Mouse (Mus musculus): ENCODE results near the gene Ap3b1. TPM values are rescaled to one million over a fixed set of nuclear protein-coding genes. Genes with fewer than 3 reads are reported as not detected.

Ap3b1 gene
- total RNA-seq, 2 experiments from 2014 or later: 21.9 to 24.5 TPM

GRCm38 (mm10) chr13:94537336-94537735 lies 178.6 kb downstream of the Ap3b1 start:
- no peak for DNase-seq (ENCODE audit: low spot score)

DNA sequence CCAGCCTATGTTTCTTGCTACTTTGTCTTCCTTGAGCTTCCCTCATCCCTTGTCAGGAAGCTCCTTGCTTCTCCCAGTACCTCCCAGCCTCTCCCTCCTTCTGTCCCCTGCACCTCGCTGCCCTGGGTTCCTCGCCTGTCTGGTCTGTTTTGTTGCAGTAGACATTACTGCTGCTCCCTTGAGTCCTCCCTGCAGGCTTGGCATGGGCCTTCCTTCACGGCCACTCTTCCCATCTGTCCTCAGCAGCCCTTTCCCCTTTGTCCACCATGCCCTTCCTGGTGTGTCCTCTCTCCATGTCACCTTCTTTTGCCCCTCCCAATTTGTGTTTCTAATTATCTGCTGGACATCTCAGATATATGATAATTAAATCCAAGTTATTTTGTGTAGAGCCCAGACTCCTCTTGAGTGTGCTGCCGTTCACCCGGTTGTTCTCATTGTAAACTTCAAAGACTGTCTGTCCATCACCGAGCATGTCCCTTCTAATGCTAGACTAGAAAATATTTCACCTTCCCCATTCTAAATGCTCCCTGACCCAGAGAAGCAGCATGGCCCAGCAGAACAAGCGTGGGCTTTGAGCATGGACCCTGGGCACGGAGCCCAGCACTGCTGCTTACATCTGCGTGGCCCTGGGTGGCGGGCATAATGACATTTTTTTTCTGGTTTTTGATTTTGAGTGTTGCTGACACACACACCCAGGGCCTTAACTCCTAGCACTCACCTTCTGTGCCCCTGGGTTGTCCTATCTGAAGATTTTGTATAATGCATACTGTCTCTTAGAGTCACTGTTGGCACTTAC lies 181.3 kb downstream of the Ap3b1 start:
- no peak for DNase-seq (ENCODE audit: low spot score)

- no peak for DNase-seq (ENCODE audit: low spot score)
These were observed 183.3 kb downstream of the Ap3b1 start for GRCm38 (mm10) chr13:94542061-94542460.

- DNase-seq (ENCODE audit: low spot score): no peak
These were observed 185.5 kb downstream of the Ap3b1 start for GRCm38 (mm10) chr13:94544211-94544610.

- no peak for DNase-seq (ENCODE audit: low spot score)
These were observed 187.0 kb downstream of the Ap3b1 start for GRCm38 (mm10) chr13:94545739-94546138.

GRCm38 (mm10) chr13:94546246-94546645 lies 187.5 kb downstream of the Ap3b1 start:
- no peak for DNase-seq (ENCODE audit: low spot score)

DNA sequence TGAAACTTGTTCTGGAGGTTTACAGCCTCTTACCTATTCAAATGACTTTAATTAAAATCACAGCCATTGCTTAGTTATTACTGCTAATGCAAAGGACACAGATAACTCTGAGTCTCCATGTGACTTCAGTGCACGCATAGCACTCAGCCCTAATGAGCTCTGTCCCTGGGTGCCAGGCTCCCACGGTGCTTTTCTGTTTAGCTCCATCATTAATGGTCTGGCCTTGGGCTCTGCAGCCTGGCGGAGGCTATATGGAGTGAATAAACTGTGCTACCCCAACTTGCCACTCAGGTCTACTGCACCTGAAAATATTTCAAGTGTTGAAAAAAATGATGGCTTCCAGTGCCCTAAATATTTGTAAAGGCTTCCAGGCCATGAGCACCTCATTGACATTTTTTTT lies 190.8 kb downstream of the Ap3b1 start:
- no peak for DNase-seq (ENCODE audit: low spot score)

DNA sequence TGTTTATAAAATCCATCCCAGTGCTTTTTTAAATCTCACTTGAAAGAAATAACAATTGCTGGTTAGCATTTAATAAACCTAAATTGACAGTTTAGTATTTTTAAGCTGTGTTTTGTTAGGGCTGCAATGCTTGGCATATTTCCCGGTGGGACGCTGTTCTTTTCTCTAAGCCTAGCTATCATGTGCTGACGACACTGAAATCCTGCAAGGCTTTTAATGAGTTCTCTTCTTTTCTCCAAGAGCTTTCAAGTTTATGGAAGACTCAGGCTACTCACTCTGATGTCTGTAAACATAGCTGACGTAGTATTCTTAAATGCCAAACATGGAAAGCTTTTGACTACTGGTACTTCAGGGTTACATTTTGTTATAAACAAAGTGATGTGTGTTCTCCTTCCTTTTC lies 191.3 kb downstream of the Ap3b1 start:
- no peak for DNase-seq (ENCODE audit: low spot score)

DNA sequence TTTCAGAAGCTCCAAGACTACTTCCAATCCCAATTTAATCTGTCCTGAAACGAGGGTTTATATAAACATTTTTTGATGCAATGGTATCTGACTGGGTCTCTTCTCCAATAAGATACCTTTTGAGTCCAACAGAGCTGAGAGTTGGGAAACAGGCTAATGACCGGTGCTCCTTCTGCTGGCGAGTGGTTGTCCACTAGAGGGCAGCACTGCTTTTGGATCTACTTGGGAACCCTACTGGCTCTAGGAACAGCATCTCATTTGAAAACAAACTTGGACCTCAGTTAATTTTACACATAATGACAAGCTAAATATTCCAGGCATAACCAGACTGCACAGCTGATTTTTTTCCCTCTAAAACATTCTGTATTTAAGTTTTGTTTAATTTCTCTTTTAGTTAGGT lies 201.3 kb downstream of the Ap3b1 start:
- DNase-seq (ENCODE audit: low spot score): peak; percentile 77

GRCm38 (mm10) chr13:94560878-94561277 lies 202.1 kb downstream of the Ap3b1 start:
- DNase-seq (ENCODE audit: low spot score): no peak

DNA sequence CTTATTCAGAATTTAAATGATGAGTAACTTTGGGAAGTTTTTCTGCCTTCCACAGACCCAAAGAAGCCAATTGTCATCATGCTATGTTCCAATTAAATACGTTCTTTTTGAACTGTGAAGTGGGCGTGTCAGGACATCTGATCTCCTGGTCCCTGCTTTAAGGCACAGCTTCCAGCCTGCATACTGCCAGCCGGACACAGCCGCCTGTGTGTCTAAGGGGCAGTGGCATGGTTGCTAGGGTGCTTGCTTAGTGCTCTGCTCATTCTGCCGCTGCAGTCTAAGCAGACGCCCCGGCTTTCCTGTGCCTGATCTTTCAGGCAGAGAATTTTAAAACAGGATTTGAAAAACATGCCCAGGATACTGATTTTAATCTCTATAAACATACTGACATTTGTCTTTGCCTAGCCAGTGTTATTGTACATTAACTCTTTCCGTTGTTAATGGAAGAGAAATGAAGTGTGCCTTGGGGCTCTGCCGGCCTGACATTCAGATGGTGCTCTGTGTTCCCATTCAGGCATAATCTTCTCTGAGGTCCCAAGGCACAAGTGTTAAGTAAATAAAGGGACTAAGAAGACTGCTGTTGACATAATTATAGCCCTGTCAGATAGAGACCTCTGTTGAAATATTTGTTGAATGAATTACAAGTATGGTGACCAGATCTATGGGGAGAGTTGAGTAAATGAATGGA lies 204.0 kb downstream of the Ap3b1 start:
- DNase-seq (ENCODE audit: low spot score): no peak

- DNase-seq (ENCODE audit: low spot score): no peak
These were observed 205.1 kb downstream of the Ap3b1 start for GRCm38 (mm10) chr13:94563836-94564235.

GRCm38 (mm10) chr13:94564351-94564994 lies 205.7 kb downstream of the Ap3b1 start:
- no peak for DNase-seq (ENCODE audit: low spot score)

DNA sequence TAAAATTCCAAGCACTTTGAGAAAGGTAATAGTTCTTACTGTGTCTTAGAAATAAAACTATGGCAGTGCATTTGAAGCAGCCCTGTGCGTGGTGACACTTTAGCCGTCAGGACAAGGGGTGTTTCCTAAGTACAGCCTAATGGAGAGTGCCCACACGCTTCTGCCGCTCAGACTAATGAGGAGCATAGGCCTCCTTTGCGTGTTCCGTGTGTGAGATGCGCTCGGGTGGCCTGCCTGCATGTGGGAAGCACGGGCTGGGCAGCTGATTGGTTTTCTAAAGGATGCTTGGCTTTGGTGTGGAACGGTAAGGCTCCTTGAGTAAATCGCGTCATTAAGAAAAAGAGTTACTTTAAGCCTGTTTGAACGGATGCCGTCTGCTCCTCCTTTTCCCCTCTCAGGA lies 206.4 kb downstream of the Ap3b1 start:
- DNase-seq (ENCODE audit: low spot score): no peak

DNA sequence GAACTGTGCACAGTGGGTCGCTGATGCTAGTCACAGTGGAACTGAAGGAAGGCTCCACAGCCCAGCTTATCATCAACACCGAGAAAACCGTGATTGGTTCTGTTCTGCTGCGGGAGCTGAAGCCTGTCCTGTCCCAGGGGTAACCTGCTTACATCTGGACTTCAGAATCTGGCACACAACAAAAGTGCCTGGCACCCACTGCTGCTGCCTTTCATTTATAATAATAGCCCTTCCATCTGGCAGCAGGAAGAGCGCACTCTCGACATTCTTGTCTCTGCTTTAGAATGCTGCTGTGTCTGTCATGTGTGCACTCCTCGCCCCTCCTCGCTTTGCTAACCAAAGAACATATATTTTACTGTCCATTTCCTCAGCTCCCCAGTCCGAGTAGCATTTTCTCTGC lies 206.9 kb downstream of the Ap3b1 start:
- no peak for DNase-seq (ENCODE audit: low spot score)

GRCm38 (mm10) chr13:94567739-94568138 lies 209.0 kb downstream of the Ap3b1 start:
- no peak for DNase-seq (ENCODE audit: low spot score)

GRCm38 (mm10) chr13:94571001-94571400 lies 212.2 kb downstream of the Ap3b1 start:
- DNase-seq (ENCODE audit: low spot score): no peak

GRCm38 (mm10) chr13:94573356-94573755 lies 214.6 kb downstream of the Ap3b1 start:
- DNase-seq (ENCODE audit: low spot score): no peak

- DNase-seq (ENCODE audit: low spot score): no peak
These were observed 215.1 kb downstream of the Ap3b1 start for GRCm38 (mm10) chr13:94573833-94574232.

DNA sequence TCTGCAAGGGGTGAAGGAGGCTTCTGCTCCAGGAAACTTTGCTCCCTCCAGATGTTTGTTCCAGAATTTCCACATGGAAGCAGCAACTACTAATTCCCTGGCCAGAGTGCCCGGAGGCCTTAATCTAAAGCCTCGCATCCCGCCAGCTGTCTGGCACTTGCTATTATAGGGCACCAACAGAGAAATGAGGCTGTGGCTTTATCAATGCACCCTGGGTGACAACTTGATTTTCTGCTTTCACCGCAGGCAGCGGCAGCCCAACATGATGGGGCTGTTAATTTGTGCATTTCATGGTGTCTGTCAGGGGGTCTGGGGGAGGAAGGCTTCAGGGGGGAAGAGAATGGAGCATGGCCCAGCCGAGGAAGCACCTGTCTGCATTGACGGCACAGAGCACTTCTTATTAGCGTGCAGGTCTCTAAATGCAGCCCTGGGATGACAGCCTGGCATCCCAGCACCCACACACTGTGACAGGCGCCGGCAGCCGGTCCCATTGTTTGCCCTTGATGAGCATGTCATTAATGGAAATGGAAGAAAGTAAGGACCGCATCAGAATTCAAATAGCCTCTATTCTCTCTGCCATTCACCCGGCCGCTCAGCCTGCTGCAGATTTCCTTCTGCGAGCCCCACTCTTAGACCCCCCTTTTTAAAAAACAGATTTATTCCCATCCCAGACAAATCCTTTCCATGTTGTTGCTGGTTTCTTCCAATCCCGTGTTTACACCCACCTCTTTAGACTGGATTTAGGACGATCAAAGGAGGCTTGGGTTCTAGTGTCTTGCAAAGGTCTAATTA lies 217.0 kb downstream of the Ap3b1 start:
- no peak for DNase-seq (ENCODE audit: low spot score)

DNA sequence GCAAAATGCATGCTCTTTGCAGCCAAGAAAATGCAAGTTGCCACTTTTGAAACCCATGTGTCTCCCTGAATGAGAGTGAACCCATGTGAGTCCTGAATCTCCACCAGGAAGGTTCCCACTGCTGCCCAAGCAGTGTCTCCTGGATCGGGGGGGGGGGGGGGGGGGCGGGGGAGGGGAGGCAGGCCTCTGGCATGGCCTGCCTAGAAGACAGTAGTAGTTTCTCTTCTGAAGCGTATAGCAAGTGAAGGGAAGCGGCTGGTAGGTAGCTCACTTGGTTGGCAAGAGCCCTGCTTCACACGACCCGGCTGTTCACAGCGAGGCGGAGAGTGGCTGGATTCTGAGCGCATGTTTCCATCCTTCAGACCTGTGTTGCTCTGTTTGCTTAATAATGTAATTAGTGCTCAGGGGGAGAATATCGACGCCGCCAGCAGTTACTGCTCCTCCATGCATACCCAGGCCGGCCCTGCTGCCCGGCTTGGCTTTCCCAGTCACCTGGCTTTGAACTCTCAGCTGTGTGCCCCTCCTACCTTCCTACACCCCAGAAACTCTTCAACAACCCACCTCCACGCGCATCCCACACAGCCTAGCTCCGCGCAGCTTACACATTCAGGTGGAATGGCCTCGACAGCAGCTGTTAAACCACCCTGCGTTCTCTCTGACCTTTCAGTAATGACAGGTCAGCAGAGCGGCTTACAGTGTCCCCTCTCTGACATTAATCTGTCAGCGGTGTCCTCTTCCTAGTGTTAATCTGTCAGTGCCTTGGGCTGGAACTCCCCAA lies 217.8 kb downstream of the Ap3b1 start:
- DNase-seq (ENCODE audit: low spot score): no peak

Data from gastrocnemius, adult 18-20 months (tissue).